In the genomic region with DNA sequence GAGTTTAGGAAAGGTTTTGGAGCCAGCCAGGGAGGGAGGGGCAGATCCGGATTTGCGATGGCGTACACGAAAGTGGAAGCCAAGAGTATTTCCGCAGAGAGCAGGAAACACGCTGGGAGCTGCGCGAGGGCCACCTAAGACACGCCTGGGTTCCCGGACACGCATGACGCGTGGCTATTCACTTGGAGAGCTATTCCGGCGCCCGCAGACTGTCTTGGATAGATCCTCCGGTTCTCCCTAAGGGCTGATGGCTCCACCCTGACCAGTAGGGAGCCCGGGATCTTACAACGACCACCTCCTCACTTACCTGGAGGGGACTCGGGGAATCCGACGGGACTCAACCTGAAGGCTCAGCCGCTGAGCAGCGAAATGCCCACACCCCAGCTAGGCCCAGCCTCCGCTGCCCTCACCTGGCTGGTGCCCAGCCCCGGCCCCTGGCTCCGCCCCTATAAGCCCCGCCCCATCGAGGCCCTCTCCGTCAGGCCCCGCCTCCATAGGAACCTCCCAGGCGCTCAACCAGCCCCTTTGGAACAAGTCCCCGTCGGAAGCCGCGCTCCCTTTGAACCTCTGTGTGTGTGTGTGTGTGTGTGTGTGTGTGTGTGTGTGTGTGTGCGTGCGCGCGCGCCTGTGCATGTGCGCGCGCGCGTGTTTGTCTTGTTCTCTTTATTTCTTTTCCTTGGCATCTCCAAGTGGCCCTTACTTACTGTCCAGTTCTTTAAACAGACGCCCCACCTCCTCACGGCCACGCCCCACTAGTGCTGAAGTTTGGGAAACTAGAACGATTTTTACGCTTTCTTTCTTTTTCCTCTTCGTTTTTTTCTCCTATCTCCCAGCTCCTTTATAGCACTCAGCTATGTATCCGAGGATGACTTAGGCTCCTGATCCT, we compare ENCODE assay signal across 8 mouse cellular contexts. TPM values are rescaled to one million over a fixed set of nuclear protein-coding genes. Genes with fewer than 3 reads are reported as not detected.
A peak's percentile ranks its signal among the peaks of the same experiment; 100 is the strongest.
DNase-seq lines count a peak whose midpoint lies in the region; ATAC-seq lines count a peak whose summit lies in the region.

No protein-coding gene starts in this region.

- no peaks in the 10 kb centered on the region for H3K9me3 ChIP-seq in intestine, embryonic 16.5 days (ENCODE audit: control insufficient read depth, low read length)
- H3K9me3 ChIP-seq in limb, embryonic 10.5 days (replicated peaks): no peaks in the 10 kb centered on the region
- no peaks in the 10 kb centered on the region for H3K9me3 ChIP-seq in midbrain, embryonic 11.5 days (ENCODE audit: control insufficient read depth, low read length)

- H3K9ac ChIP-seq in intestine, embryonic 16.5 days (ENCODE audit: low read depth, low read length): peak overlapping the region; percentile 72
- no peak overlapping the region for H3K9ac ChIP-seq in midbrain, embryonic 11.5 days (ENCODE audit: low read length)

- no peaks in the 10 kb centered on the region for H3K36me3 ChIP-seq in intestine, embryonic 16.5 days (ENCODE audit: control insufficient read depth, insufficient read depth, low read length)
- no peaks in the 10 kb centered on the region for H3K36me3 ChIP-seq in limb, embryonic 10.5 days
- H3K36me3 ChIP-seq in midbrain, embryonic 11.5 days (ENCODE audit: control insufficient read depth, insufficient read depth, low read length): no peaks in the 10 kb centered on the region

- peak overlapping the region; percentile 69 for H3K4me2 ChIP-seq in intestine, embryonic 16.5 days (ENCODE audit: low read depth, low read length)
- H3K4me2 ChIP-seq in midbrain, embryonic 11.5 days: peak overlapping the region; percentile 53

- peak; percentile 93 for ATAC-seq in intestine, embryonic 16.5 days
- ATAC-seq in midbrain, embryonic 11.5 days (ENCODE audit: low FRiP score): peak; percentile 76
- no peak; the same call in 1 of the 2 replicates for ATAC-seq in erythroid progenitor cell, adult 5-6 weeks (replicated peaks; ENCODE audit: low FRiP score, poor library complexity, severe bottlenecking)

- no peaks in the 10 kb centered on the region for H3K27me3 ChIP-seq in intestine, embryonic 16.5 days (replicated peaks; ENCODE audit: control insufficient read depth, insufficient read depth, low read length)
- H3K27me3 ChIP-seq in limb, embryonic 10.5 days (ENCODE audit: low read depth, poor library complexity, severe bottlenecking): peaks cover 76% of the 10 kb centered on the region
- peaks cover 29% of the 10 kb centered on the region for H3K27me3 ChIP-seq in midbrain, embryonic 11.5 days (ENCODE audit: control insufficient read depth, insufficient read depth, low read length)

- WGBS in intestine, embryonic 16.5 days: under 1% methylated on average over 53 of the region's 53 CpGs
- WGBS in limb, embryonic 10.5 days: under 1% methylated on average over 52 of the region's 53 CpGs
- 1% methylated on average over 46 of the region's 53 CpGs for WGBS in midbrain, embryonic 11.5 days

- H3K27ac ChIP-seq in intestine, embryonic 16.5 days (ENCODE audit: low read length): peak overlapping the region; percentile 40; the same call in 1 of the 2 replicates
- no peak overlapping the region for H3K27ac ChIP-seq in limb, embryonic 10.5 days
- no peak overlapping the region for H3K27ac ChIP-seq in midbrain, embryonic 11.5 days (ENCODE audit: low read depth, low read length)

- DNase-seq in adrenal gland, adult 2 months: peak; percentile 97
- DNase-seq in embryo, embryonic 10.5 days (ENCODE audit: low spot score): peak; percentile 76
- peak; percentile 63 to 82 for DNase-seq in gastrocnemius, postnatal 4 days (ENCODE audit: low spot score in 2 of 2)
- peak; percentile 76 for DNase-seq in limb, embryonic 10.5 days (ENCODE audit: low spot score)
- peak; percentile 92 for DNase-seq in midbrain, embryonic 11.5 days (ENCODE audit: low spot score, missing footprints)
- DNase-seq in skeletal muscle tissue, adult 2 months (ENCODE audit: low read depth, low spot score): peak; percentile 92

- peaks cover 5% of the 10 kb centered on the region for H3K4me1 ChIP-seq in intestine, embryonic 16.5 days (ENCODE audit: control insufficient read depth, insufficient read depth, low read length)
- H3K4me1 ChIP-seq in limb, embryonic 10.5 days: peaks cover 21% of the 10 kb centered on the region
- peaks cover 14% of the 10 kb centered on the region for H3K4me1 ChIP-seq in midbrain, embryonic 11.5 days (ENCODE audit: control insufficient read depth, insufficient read depth, low read length)

- H3K4me3 ChIP-seq in intestine, embryonic 16.5 days (ENCODE audit: low read length): peak overlapping the region; percentile 63
- peak overlapping the region; percentile 53 for H3K4me3 ChIP-seq in limb, embryonic 10.5 days
- H3K4me3 ChIP-seq in midbrain, embryonic 11.5 days (ENCODE audit: low read depth, low read length): peak overlapping the region; percentile 33

RNA-seq across cellular contexts. Expression of gene Vav1, which starts 3.5 kb away (rescaled TPM):
- 1 to 10 TPM; 2.0 to 4.3 TPM for total RNA-seq in adrenal gland, adult 2 months (2021)
- polyA plus RNA-seq in adrenal gland, adult 2 months (2012; rRNA removed): 1.1 and 1.3 TPM in 2 replicates
- 1 to 10 TPM; 2.1 to 3.4 TPM for total RNA-seq in gastrocnemius, postnatal 4 days (2021)
- polyA plus RNA-seq in intestine, embryonic 16.5 days (2015; fragmentation: Nextera tagmentation; extraction: Ambion mirVana): 2.4 and 2.8 TPM in 2 replicates
- polyA plus RNA-seq in limb, embryonic 10.5 days (2016; fragmentation: Nextera tagmentation; extraction: Ambion mirVana): 1.1 and 1.3 TPM in 2 replicates
- 1.8 and 2.3 TPM in 2 replicates for polyA plus RNA-seq in midbrain, embryonic 11.5 days (2014; fragmentation: Nextera tagmentation; extraction: Ambion mirVana)
- 19.1 and 20.1 TPM in 2 replicates for total RNA-seq in erythroid progenitor cell, adult 5-6 weeks (2015; ENCODE audit: low replicate concordance)
- 19.4 and 44.5 TPM in 2 replicates for total RNA-seq in erythroid progenitor cell, adult 5-6 weeks (2017; ENCODE audit: low replicate concordance)

RNA-seq across cellular contexts. Expression of gene Trip10, which starts 26.1 kb away (rescaled TPM):
- 10 to 100 TPM; 44.5 to 51.5 TPM for total RNA-seq in adrenal gland, adult 2 months (2021)
- polyA plus RNA-seq in adrenal gland, adult 2 months (2012; rRNA removed): 25.2 and 28.2 TPM in 2 replicates
- 10 to 100 TPM; 61.0 to 81.5 TPM for total RNA-seq in gastrocnemius, postnatal 4 days (2021)
- polyA plus RNA-seq in intestine, embryonic 16.5 days (2015; fragmentation: Nextera tagmentation; extraction: Ambion mirVana): 46.9 and 47.4 TPM in 2 replicates
- 34.7 and 42.9 TPM in 2 replicates for polyA plus RNA-seq in limb, embryonic 10.5 days (2016; fragmentation: Nextera tagmentation; extraction: Ambion mirVana)
- 21.2 and 23.6 TPM in 2 replicates for polyA plus RNA-seq in midbrain, embryonic 11.5 days (2014; fragmentation: Nextera tagmentation; extraction: Ambion mirVana)
- not detected in 2 replicates for total RNA-seq in erythroid progenitor cell, adult 5-6 weeks (2015; ENCODE audit: low replicate concordance)
- total RNA-seq in erythroid progenitor cell, adult 5-6 weeks (2017; ENCODE audit: low replicate concordance): 7.1 TPM in 1 of 2 replicates, not detected in the other

RNA-seq across cellular contexts. Expression of gene Gpr108, which starts 27.1 kb away (rescaled TPM):
- total RNA-seq in adrenal gland, adult 2 months (2021): 10 to 100 TPM; 85.1 to 89.5 TPM
- polyA plus RNA-seq in adrenal gland, adult 2 months (2012; rRNA removed): 79.7 and 82.5 TPM in 2 replicates
- total RNA-seq in gastrocnemius, postnatal 4 days (2021): 10 to 100 TPM; 24.8 to 25.6 TPM
- polyA plus RNA-seq in intestine, embryonic 16.5 days (2015; fragmentation: Nextera tagmentation; extraction: Ambion mirVana): 34.9 and 37.0 TPM in 2 replicates
- polyA plus RNA-seq in limb, embryonic 10.5 days (2016; fragmentation: Nextera tagmentation; extraction: Ambion mirVana): 24.7 and 26.7 TPM in 2 replicates
- 19.7 and 24.5 TPM in 2 replicates for polyA plus RNA-seq in midbrain, embryonic 11.5 days (2014; fragmentation: Nextera tagmentation; extraction: Ambion mirVana)
- total RNA-seq in erythroid progenitor cell, adult 5-6 weeks (2015; ENCODE audit: low replicate concordance): 4.7 and 10.1 TPM in 2 replicates
- 2.8 and 4.4 TPM in 2 replicates for total RNA-seq in erythroid progenitor cell, adult 5-6 weeks (2017; ENCODE audit: low replicate concordance)

RNA-seq across cellular contexts. Expression of gene C3, which starts 47.4 kb away (rescaled TPM):
- total RNA-seq in adrenal gland, adult 2 months (2021): 1,000 to 10,000 TPM in 1 of 2 experiments, 100 to 1,000 TPM in 1; 382 to 3,178 TPM
- 222 and 767 TPM in 2 replicates for polyA plus RNA-seq in adrenal gland, adult 2 months (2012; rRNA removed)
- total RNA-seq in gastrocnemius, postnatal 4 days (2021): 10 to 100 TPM in 1 of 2 experiments, 1 to 10 TPM in 1; 5.3 to 19.8 TPM
- polyA plus RNA-seq in intestine, embryonic 16.5 days (2015; fragmentation: Nextera tagmentation; extraction: Ambion mirVana): 5.0 and 8.2 TPM in 2 replicates
- polyA plus RNA-seq in limb, embryonic 10.5 days (2016; fragmentation: Nextera tagmentation; extraction: Ambion mirVana): 0.03 and 0.15 TPM in 2 replicates
- polyA plus RNA-seq in midbrain, embryonic 11.5 days (2014; fragmentation: Nextera tagmentation; extraction: Ambion mirVana): 0.19 and 0.68 TPM in 2 replicates
- 128 and 134 TPM in 2 replicates for total RNA-seq in erythroid progenitor cell, adult 5-6 weeks (2015; ENCODE audit: low replicate concordance)
- 69.4 and 132 TPM in 2 replicates for total RNA-seq in erythroid progenitor cell, adult 5-6 weeks (2017; ENCODE audit: low replicate concordance)
